Mouse (Mus musculus): ENCODE measurements around the gene Plp1.

Plp1 gene

DNA sequence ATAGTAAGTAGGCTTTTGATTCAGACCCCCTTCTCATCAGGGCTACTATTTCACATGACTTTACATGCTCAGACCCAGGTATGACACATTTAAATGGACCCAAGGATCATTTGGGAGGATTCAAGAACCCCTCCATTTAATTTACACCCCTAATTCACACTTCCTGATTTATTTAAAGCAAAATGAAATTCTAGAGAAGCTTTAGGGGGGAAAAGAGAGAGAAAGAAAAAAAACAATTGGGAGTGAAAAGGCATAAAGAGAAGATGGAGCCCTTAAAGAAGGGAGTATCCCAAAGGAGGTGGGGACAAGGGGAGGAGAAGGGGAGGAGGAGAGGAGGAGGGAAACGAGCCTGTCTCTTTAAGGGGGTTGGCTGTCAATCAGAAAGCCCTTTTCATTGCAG lies at the start of gene Plp1:
Gene Plp1, plus strand, starts transcription at position 301 of the 400 bp plus-strand sequence.
- DNase-seq (ENCODE audit: low spot score), result no peak

- no peak for DNase-seq (ENCODE audit: low spot score)
These were observed 49.4 kb upstream of the Plp1 start for GRCm38 (mm10) chrX:136773035-136773434.

DNA sequence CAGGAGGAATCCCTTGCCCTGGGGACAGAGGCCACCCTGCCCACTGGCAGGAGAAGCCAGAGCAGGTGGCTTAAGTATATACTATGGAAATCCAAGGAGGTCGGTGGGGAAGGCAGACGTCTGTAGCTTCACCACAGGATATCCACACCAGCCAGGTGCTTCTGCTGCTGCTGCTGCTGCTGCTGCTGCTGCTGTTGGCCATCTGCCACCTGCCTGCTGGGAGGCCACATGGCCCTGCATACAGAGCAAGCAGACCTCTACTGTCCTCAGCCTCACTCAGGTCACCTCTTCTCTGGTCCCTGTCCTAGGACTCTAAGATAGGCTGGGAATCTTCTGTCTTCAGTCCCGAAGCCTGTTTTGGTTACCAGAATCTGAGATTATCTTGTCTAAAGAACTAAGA lies 44.4 kb upstream of the Plp1 start:
- no peak for DNase-seq (ENCODE audit: low spot score)

DNA sequence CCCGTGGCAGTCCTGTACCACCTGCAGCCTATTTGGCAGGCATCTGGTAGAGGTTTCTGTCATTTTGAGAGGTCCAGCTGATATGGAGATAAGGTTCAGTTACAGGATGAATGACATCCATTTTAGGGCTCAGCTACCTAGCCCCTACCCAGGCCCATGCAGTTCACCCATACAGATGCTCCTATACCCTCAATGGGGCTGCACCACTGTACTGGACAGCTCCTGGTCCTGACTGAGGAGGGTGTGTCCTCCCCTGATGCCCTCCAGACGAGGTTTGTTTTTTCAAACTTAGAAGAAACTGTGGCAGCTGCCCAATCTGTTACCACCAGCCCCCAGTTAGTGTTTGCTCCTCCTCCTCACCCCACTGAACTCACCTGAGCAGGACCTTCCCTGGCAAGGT lies 43.2 kb upstream of the Plp1 start:
- DNase-seq (ENCODE audit: low spot score), result no peak

- DNase-seq (ENCODE audit: low spot score), result no peak
These were observed 42.4 kb upstream of the Plp1 start, which contains the start of gene Glra4 for GRCm38 (mm10) chrX:136780041-136780440. Glra4 (minus strand) TSS chrX:136780141.

DNA sequence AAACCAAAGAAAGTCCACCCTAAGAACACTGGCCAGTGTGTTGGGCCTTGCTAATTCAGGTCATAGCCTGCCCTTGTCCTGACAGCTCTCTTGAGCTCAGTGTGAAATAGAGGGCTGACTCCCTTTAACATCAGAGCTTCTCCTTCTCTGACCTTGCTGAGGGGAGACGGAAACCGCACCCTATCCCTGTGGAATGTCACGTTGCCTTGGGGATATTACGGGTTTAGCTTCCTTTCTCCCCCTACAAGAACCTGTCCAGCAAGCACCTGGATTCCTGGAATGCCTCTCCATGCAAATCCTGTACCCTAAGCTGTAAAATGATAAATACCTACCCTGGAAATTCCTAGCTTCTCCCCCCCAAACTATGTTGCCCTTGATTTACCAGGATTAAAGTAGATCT lies 33.0 kb upstream of the Plp1 start:
- DNase-seq (ENCODE audit: low spot score), result no peak

DNA sequence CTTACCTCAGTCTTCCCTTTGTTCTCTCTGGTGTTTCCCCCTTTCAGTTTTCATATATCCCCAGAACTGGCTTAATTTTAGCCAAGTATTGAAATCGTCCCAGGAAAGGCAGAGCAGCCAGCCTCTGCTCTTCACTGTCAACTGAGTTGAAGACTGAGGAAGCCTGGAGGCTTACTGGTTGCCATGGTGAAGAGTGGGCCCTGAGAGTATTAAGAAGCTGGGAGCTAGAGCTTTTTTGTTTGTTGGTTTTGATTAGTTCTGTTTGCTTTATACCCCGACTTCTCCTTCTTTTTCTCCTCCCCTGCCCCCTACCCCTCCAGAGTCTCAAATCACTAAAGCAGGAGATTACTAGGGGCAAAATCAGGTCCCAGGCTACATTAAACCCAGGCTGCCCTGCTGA lies 25.2 kb upstream of the Plp1 start:
- DNase-seq (ENCODE audit: low spot score), result no peak

GRCm38 (mm10) chrX:136819752-136820151 lies 2.7 kb upstream of the Plp1 start:
- DNase-seq (ENCODE audit: low spot score), result no peak

DNA sequence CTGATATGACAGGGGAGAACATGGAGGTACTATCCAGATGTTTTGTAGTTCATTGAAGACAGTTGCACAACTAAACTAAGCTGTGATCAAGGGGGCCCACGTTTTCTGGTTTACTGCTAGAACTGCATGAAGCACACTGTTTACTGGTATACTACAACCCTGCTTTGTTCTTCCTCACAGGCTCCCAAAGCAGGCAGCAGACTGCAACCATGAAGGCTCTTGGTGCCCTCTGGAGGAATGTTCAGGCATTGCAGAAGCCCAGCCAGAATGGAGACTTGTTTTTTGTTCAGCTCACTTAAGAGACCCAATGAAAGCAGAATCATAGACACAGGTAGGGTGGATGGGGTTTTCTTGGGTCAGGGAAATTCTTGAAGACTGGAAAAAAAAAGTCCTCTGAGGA lies 2.2 kb upstream of the Plp1 start:
- peak; percentile 4 for DNase-seq (ENCODE audit: low spot score)

DNA sequence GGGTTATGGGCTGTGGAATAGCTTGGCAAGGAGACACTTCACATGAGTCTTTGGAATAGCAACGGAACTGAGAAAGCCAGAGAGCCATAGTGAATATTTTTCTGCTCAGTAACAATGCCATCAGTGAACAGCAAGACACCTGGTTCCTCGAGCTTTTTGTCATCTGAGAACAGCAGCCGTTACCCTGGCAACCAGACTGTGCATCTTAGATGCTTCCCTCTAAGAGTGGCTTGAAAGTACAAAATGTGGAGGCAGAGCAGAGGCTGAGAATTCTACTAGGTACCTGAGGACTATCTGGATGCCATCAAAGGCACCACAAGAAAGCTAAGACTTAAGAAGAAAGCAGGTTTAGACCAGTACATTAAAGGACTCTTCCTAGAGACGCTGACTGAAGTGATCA lies 2.5 kb downstream of the Plp1 start:
- no peak for DNase-seq (ENCODE audit: low spot score)

DNA sequence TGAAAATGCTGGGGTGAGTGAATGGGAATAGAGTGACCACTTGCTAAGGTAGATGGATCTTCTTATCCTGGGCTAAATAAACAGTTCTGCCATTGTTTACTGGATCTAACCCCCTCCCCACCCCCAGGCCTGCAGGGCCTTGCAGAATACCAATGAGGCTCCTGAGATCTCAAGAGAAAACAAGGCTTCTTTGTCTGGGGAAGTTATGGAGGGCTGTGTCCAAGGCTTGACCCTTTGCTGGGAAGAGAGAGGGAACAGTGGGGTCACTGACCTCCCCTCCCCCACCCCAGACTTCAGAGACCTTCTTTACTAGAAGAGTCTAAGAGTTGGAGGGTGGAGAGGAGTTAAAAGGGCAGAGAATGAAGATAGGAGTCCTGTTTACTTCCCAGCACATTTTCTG lies 6.1 kb downstream of the Plp1 start:
- DNase-seq (ENCODE audit: low spot score), result no peak

DNA sequence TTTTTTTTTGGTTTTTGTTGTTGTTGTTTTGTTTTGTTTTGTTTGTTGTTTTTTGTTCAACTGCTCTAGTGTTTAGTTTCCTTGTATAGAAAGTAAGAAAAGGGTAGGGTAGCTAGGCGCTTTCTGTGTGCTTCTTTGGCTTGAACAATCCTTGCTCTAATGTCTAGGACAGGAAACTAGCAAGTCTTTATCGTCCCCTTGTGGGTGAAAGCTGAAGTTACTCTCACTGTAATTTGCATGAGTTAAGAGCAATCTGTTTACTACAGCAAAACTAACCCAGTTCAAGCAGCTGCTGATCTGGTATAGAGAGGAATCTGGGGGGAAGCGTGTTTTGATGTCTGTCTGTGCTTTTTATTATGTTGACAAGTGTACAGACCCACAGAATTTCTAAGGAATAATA lies 27.8 kb downstream of the Plp1 start:
- no peak for DNase-seq (ENCODE audit: low spot score)

DNA sequence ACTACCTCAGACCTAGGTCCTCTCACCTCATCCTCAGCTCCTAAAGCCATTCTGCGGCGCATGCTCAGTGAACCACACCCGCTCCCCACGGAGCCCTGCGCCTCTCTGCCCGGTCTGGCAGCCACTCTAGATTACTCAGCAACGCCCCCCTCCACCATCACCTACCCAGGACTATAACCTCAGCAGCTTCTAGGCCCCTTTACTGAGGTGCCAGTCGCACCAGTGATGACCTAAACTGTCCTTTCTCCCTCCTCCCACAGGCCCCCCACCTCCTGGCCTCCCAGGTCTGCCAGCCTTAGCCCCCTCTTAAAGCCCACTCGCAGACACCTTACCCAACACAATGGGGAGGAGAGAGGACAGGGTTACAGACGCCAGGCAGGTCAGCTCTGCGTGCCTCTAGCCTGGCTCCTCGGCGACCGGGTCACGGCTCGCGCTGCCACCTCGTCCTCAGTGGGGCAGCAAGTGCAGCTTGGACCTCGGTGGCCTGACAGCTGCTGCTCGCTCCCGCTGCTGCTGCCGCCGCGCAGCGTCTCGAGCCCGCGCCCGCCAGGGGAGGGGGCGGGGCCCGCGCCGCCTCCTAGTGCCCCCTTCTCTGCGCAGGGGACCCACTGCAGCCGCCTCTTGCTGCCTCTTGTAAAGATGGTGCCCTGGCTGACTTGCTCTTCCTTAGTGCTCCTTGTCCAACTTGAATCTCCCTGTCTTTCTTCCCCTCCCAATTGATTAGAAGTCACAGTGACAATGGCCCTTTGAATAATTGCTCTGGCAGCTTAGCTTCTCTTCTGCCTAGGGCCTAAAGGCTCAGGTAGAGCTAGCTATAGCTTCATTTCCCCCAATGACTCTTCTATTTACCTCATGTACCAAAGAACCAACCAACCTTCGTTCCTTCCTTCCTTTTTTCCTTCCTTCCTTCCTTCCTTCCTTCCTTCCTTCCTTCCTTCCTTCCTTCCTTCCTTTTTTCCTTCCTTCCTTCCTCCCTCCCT lies 45.9 kb downstream of the Plp1 start, which contains the start of gene Rab9b:
Gene Rab9b, minus strand, starts transcription at position 695 of the 980 bp plus-strand sequence.
- DNase-seq (ENCODE audit: low spot score), result no peak
